Mouse (Mus musculus) spleen, postnatal 4 days (tissue): ENCODE measurements around the gene Gm21454.
"Not testable (repeated sequence)": the region's sequence is repeated elsewhere in the genome, so short reads cannot be mapped to it uniquely, and the experiment has no call there.

Experiments used
- DNase-seq, 2 experiments: peaks; one replicate each; pipeline ENCODE4 v3.0.0; 2022; ENCODE audit warnings: low spot score in 2 of 2

Gm21454 gene

GRCm38 (mm10) chrY:13252091-13252490, at the start of gene Gm21454, which contains the start of gene Gm21440:
Gene Gm21454 (plus strand): TSS chrY:13252442.
Gene Gm21440 (plus strand): TSS chrY:13252391.
- not testable (repeated sequence) for DNase-seq

DNA sequence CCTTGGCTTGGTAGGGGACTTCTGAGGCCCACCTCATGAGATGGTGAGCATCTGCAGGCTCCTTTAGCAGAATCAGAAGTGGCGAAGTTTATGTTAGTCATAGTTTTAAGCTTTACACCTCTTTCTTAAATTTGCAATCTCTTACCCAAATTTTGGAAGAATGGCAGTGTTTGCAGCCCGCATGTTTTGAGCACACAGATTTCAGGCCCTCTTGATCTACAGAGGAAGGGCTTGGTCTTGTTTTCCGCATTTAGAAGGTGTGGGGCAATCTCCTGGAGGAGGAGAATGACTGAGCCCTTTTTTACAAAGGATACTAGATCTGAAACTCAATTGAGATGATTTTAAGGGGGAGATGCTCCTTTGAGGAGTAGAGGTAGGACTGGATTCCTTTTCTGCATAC, 28.4 kb upstream of the Gm21454 start, which contains the start of gene Gm21828:
TSS of gene Gm21828 (minus strand) at position 101 of the 400 bp plus-strand sequence.
- not testable (repeated sequence) for DNase-seq

- DNase-seq: not testable (repeated sequence)
These were observed 96.7 kb downstream of the Gm21454 start, which contains the start of gene Gm21725 for GRCm38 (mm10) chrY:13348963-13349362. Gene Gm21725 (minus strand): TSS chrY:13349063.
